Mouse (Mus musculus): ENCODE results near the gene Zfand2b. TPM values are rescaled to one million over a fixed set of nuclear protein-coding genes. Genes with fewer than 3 reads are reported as not detected.

Gene Zfand2b
- polyA plus RNA-seq, 1 experiment from 2014 or later: 43.8 TPM

DNA sequence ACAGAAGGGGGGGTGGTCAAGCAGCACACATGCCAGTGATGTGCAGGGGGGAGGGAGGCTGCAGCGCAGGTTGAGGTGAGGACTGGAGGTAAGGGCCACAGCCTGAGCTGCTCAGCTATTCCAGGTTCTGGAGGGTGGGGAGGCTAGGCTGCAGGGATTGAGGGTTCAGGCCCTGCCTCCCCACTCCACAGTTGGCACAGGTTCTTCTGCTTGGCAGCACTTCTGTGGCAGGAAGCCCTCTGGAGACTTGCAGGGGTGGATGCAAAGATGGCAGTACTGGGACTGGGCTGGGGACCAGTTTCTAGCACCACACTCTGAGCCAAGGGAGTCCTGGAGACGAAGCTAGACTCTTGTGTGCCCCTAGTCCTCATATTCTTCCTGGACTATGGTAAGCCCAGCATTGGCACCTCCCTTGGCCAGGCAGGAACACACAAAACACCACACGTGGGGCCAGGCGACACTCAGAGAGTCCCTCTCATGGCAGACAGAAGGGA is 13.0 kb downstream of the Zfand2b start:
- H3K4me1 ChIP-seq (replicated peaks): peaks cover 34% of the 10 kb centered on the region
- WGBS: 88% methylated on average over 4 of the region's 4 CpGs
- DNase-seq (ENCODE audit: low spot score): no peak
- no peaks in the 10 kb centered on the region for H3K27me3 ChIP-seq (ENCODE audit: insufficient read depth, poor library complexity, severe bottlenecking)
- H3K4me3 ChIP-seq: no peak overlapping the region
- H3K27ac ChIP-seq: no peak overlapping the region
- peaks cover 68% of the 10 kb centered on the region for H3K36me3 ChIP-seq
- no peaks in the 10 kb centered on the region for H3K9me3 ChIP-seq

DNA sequence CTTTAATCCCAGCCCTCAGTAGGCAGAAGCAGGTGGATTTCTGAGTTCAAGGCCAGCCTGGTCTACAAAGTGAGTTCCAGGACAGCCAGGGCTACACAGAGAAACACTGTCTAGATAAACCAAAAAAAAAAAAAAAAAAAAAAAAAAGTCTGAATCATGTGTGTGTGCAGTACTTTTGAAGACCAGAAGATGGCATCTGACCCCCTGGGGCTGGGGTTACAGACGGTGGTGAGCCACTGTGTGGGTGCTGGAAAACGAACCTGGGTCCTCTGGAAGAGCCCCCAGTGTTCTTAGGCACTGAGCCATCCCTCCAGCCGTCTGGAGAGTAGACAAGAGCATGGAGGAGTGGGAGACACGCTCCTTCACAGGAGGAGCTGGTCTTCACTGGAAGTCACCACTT is 13.7 kb downstream of the Zfand2b start:
- Histone ChIP-seq H3K4me1 (replicated peaks) (peaks cover 34% of the 10 kb centered on the region), H3K36me3 (peaks cover 67% of the 10 kb centered on the region), H3K4me3 (no peak overlapping the region), H3K9me3 (no peaks in the 10 kb centered on the region), H3K27ac (no peak overlapping the region), H3K27me3 (ENCODE audit: insufficient read depth, poor library complexity, severe bottlenecking) (no peaks in the 10 kb centered on the region)
- no peak for DNase-seq (ENCODE audit: low spot score)
- 70% methylated on average over 4 of the region's 4 CpGs for WGBS

DNA sequence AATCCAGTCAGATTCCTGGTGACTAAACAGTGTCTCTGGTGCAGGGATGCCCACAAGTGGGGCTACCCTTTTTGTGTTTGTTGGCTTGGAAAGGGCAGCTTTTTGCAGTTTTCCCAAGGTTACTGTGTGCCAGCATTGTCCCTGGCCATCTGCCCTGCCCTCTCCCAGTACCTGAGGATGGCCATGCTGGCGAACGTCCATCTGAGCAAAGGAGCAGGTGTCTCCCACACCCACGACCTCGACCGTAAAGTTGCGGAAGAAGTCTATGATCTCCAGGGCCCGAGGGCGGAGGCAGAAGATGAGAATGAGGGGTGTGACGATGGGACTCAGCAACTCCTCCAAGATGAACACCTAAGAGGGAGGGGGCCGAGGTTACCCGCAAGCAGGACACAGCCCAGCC is 17.0 kb downstream of the Zfand2b start:
- peaks cover 68% of the 10 kb centered on the region for H3K36me3 ChIP-seq
- no peaks in the 10 kb centered on the region for H3K27me3 ChIP-seq (ENCODE audit: insufficient read depth, poor library complexity, severe bottlenecking)
- H3K4me1 ChIP-seq (replicated peaks): peaks cover 11% of the 10 kb centered on the region
- DNase-seq (ENCODE audit: low spot score): no peak
- H3K9me3 ChIP-seq: no peaks in the 10 kb centered on the region
- WGBS: 92% methylated on average over 11 of the region's 11 CpGs
- no peak overlapping the region for H3K27ac ChIP-seq
- no peak overlapping the region for H3K4me3 ChIP-seq

DNA sequence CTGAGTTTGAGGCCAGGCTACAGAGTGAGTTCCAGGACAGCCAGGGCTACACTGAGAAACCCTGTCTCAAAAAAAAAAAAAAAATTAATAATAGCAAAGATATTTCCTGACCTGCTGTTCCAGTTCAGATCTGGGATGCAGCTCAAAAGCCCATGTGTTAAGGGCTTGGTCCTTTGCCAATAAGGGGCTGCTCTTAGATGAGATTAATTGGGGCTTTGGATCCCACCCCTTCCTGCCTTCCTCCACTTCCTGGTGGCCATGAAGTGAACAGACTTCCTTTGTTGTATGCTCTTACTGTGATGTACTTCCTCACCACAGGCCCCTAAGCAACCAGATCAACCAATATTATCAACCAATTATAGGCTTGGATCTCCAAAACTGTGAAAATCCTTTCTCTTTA is 18.7 kb downstream of the Zfand2b start:
- no peak for DNase-seq (ENCODE audit: low spot score)
- no peak overlapping the region for H3K27ac ChIP-seq
- H3K36me3 ChIP-seq: peaks cover 54% of the 10 kb centered on the region

DNA sequence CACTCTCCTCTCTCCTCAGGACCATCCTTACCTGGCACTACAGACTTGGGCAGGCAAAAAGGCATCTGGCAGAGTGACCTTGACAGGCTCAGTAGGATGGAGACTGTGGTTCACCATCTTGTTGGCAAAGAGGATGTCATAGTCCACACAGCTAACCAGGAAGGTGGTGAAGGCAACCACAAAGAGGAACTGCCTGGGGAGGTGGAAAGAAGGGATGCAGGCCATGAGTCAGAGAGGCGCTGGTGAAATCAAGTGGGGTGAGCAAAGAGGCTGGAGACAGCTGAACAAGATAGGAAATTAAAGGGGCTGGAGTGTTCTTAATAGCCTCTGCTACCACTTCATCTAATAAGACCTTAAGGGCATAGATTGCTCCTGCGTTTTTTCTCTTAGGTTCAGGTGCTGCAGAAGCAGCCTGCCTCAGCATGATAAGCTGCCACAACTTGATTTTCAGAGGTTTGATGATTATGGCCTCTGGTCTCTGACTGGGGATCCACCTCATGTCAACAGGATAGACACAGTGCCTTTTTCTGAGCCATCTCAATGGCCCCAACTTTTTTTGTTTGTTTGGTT is 19.6 kb downstream of the Zfand2b start:
- WGBS: 91% methylated on average over 2 of the region's 2 CpGs
- H3K4me3 ChIP-seq: no peak overlapping the region
- no peak for DNase-seq (ENCODE audit: low spot score)

More for the DNA sequence above, 18.7 kb downstream of the Zfand2b start:
- Histone ChIP-seq H3K9me3 (no peaks in the 10 kb centered on the region), H3K27me3 (ENCODE audit: insufficient read depth, poor library complexity, severe bottlenecking) (no peaks in the 10 kb centered on the region), H3K4me3 (no peak overlapping the region), H3K4me1 (replicated peaks) (peaks cover 16% of the 10 kb centered on the region)

DNA sequence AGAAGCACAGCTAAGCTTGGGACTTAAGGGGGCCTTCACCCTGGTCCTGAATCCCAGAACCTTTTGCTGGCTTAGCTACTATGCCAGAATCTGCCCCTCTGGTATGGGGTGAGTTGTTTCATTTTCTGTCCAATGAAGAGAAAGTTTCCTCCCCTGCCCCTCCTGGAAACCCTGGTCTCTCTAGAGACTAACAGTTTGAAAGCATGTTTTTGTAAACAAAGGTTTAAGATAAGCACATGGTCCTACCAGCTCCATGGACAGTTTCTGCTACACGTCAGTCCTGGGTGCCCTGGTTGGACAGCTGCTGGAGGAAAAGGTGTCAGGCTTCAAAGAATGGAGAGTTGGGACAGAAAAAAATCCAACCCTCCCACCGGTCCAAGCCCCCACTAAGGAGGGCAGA is 22.1 kb downstream of the Zfand2b start:
- 72% methylated on average over 2 of the region's 2 CpGs for WGBS

More for the DNA sequence above, 19.6 kb downstream of the Zfand2b start:
- no peaks in the 10 kb centered on the region for H3K9me3 ChIP-seq
- H3K27ac ChIP-seq: no peak overlapping the region
- H3K27me3 ChIP-seq (ENCODE audit: insufficient read depth, poor library complexity, severe bottlenecking): no peaks in the 10 kb centered on the region
- peaks cover 23% of the 10 kb centered on the region for H3K4me1 ChIP-seq (replicated peaks)
- peaks cover 45% of the 10 kb centered on the region for H3K36me3 ChIP-seq

DNA sequence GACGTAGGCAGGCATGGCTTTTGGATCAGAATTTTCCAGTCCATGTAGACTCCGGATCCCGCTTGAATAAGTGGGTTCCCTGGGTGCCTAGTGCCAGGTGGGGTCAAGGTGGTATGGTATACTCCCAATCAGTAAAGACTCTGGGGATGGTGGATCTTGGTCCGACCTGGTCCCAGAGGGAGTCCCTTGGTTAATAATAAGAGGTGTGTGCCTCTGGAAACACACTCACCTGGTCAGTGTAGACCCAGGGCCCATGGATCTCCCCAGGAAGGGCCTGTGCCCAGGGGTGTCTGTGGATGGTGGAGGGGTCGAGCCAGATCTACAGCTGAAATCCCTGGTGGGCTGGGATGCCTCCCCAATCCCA is 22.8 kb downstream of the Zfand2b start:
- H3K4me3 ChIP-seq: peak overlapping the region; percentile 89
- H3K9me3 ChIP-seq: no peaks in the 10 kb centered on the region
- no peaks in the 10 kb centered on the region for H3K27me3 ChIP-seq (ENCODE audit: insufficient read depth, poor library complexity, severe bottlenecking)
- peaks cover 31% of the 10 kb centered on the region for H3K4me1 ChIP-seq (replicated peaks)
- H3K27ac ChIP-seq: peak overlapping the region; percentile 91
- 45% methylated on average over 5 of the region's 5 CpGs for WGBS
- DNase-seq (ENCODE audit: low spot score): no peak
- H3K36me3 ChIP-seq: peaks cover 34% of the 10 kb centered on the region

More for the DNA sequence above, 22.1 kb downstream of the Zfand2b start:
- H3K36me3 ChIP-seq: peaks cover 34% of the 10 kb centered on the region
- DNase-seq (ENCODE audit: low spot score): no peak
- peaks cover 31% of the 10 kb centered on the region for H3K4me1 ChIP-seq (replicated peaks)
- H3K4me3 ChIP-seq: peak overlapping the region; percentile 89; the same call in 1 of the 2 replicates
- H3K27me3 ChIP-seq (ENCODE audit: insufficient read depth, poor library complexity, severe bottlenecking): no peaks in the 10 kb centered on the region
- H3K9me3 ChIP-seq: no peaks in the 10 kb centered on the region
- H3K27ac ChIP-seq: no peak overlapping the region

DNA sequence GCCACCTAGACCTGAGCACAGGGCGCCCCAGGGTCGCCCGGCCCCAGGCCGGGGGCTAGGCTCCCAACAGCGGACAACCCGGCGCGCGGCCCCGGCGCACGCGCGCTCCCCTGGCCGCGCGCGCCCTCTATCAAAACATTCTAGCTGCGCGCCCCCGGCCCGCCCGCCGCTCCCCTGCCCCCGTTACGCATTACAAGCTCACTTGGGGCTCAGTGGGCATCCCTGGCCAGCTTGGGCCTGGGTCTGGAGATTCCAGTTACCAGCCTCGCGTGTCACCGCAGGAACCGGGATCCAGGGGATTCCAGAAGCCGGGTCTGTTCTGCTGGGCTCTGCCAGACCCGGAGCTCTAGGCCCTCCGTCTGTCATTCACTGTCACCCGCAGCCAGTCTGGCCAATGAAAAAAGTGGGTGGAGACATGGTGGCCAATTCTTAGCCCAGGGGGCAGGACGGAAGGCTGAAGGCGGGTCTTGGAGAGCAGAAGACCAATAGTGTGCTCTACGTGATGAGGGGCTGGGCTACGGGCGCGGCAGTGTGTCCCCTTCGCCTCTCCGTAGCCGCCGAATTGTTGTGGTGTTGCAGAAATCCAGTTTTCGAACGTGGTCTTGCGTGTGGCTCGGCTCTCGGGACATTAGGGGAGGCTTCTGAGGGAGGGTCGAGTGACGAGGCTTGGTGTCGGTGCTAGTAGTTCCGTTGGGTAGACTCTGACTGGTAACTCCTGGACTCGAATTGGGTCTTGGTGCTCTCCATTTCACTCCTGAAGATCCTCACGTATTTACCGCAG is 23.4 kb downstream of the Zfand2b start, which contains the start of the genes Ankzf1 and Atg9a:
TSS of gene Ankzf1 (plus strand) at position 530 of the 781 bp plus-strand sequence.
TSS of gene Atg9a (minus strand) at position 575 of the 781 bp plus-strand sequence.
- DNase-seq (ENCODE audit: low spot score): peak; percentile 96

DNA sequence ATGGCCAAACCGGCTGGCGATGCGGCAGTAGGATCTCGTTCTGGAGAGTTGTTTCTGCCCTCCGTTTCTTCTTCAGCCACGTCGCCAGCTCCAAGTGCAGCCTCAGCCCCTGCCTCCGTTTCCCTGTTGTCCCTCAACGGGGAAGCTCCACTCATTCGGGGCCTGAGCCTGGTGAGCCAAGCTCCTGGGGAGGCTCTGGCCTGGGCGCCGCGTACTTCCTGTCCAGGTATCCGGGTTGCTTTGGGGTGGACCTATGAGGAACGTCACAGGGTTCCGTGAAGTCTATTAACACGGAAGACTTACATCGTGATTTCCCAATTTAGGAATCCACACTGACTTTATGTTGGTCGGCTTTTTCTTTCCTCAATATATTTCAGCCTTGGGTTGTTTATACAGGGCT is 24.0 kb downstream of the Zfand2b start:
- DNase-seq (ENCODE audit: low spot score): no peak
- H3K27ac ChIP-seq: peak overlapping the region; percentile 91
- H3K27me3 ChIP-seq (ENCODE audit: insufficient read depth, poor library complexity, severe bottlenecking): no peaks in the 10 kb centered on the region
- WGBS: under 1% methylated on average over 19 of the region's 19 CpGs
- H3K9me3 ChIP-seq: no peaks in the 10 kb centered on the region
- peak overlapping the region; percentile 89 for H3K4me3 ChIP-seq
- H3K36me3 ChIP-seq: peaks cover 34% of the 10 kb centered on the region
- peaks cover 31% of the 10 kb centered on the region for H3K4me1 ChIP-seq (replicated peaks)

More for the DNA sequence above, 23.4 kb downstream of the Zfand2b start, which contains the start of the genes Ankzf1 and Atg9a:
- Histone ChIP-seq H3K36me3 (peaks cover 34% of the 10 kb centered on the region), H3K27ac (peak within 1 kb of the TSS; percentile 91), H3K4me1 (replicated peaks) (peaks cover 31% of the 10 kb centered on the region), H3K9me3 (no peaks in the 10 kb centered on the region), H3K4me3 (peak within 1 kb of the TSS; percentile 89), H3K27me3 (ENCODE audit: insufficient read depth, poor library complexity, severe bottlenecking) (no peaks in the 10 kb centered on the region)
- under 1% methylated on average over 56 of the region's 56 CpGs for WGBS

DNA sequence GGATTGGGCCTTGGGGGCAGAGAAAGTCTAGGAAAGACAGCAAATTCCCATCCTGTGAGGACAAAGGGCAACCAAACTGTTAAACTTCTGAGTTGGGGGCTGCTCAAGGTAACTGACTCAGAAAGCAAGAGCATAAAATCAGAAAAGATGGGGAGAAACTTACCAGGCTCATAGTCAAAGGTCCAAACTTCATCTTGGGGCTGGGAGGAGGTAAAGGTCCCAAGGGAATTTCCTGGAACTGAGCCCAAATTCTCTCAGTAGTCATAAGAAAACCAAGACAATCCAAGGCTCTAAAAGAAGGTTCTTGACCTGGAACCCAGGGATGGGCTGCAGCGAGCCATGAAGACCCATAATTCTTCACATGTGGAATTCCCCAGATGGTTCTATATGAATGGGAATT is 32.8 kb downstream of the Zfand2b start:
- H3K27ac ChIP-seq: no peak overlapping the region
- peaks cover 41% of the 10 kb centered on the region for H3K36me3 ChIP-seq
- no peak overlapping the region for H3K4me3 ChIP-seq
- WGBS: 90% methylated on average over 1 of the region's 1 CpGs
- H3K9me3 ChIP-seq: no peaks in the 10 kb centered on the region
- H3K27me3 ChIP-seq (ENCODE audit: insufficient read depth, poor library complexity, severe bottlenecking): no peaks in the 10 kb centered on the region
- no peaks in the 10 kb centered on the region for H3K4me1 ChIP-seq (replicated peaks)
- no peak for DNase-seq (ENCODE audit: low spot score)

DNA sequence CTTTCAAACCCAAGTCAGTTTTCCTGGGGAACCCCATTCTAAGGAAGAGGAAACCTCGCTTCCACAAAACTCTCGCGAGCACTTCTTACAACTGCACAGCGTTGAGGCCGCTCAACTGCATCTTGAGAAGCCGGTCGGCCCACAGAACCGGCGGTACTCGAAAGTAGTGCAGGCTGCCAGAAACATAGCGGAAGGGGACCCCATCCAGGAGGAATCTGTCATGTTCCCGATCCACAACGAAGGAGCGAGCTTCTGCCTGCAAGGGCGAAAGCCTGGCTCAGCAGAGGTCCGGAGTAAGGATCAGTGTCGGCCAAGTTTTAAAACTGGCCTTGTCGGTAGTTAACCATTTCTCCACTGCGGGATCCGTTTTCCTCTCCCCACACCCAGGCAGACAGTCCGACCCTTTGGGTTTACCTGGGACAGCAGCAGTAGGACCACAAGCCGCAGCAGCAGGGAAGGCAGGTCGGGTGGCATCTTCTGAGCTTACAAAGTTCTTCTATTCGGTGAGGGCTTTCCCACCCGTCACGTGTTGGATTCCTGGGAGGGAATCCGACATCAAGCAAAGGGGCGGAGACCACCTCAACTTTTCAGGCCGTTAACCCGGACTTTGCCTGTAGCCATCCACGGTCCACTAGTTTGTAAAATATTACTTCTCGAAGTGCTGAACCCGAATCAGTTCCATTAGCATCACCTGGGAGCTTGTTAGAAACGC is 40.7 kb downstream of the Zfand2b start:
- peaks cover 25% of the 10 kb centered on the region for H3K36me3 ChIP-seq
- H3K9me3 ChIP-seq: no peaks in the 10 kb centered on the region
- WGBS: 12% methylated on average over 34 of the region's 34 CpGs
- H3K27me3 ChIP-seq (ENCODE audit: insufficient read depth, poor library complexity, severe bottlenecking): peaks cover 7% of the 10 kb centered on the region
- peak overlapping the region; percentile 89 for H3K4me3 ChIP-seq
- H3K27ac ChIP-seq: peak overlapping the region; percentile 69
- peak; percentile 23 for DNase-seq (ENCODE audit: low spot score)
- peaks cover 42% of the 10 kb centered on the region for H3K4me1 ChIP-seq (replicated peaks)

DNA sequence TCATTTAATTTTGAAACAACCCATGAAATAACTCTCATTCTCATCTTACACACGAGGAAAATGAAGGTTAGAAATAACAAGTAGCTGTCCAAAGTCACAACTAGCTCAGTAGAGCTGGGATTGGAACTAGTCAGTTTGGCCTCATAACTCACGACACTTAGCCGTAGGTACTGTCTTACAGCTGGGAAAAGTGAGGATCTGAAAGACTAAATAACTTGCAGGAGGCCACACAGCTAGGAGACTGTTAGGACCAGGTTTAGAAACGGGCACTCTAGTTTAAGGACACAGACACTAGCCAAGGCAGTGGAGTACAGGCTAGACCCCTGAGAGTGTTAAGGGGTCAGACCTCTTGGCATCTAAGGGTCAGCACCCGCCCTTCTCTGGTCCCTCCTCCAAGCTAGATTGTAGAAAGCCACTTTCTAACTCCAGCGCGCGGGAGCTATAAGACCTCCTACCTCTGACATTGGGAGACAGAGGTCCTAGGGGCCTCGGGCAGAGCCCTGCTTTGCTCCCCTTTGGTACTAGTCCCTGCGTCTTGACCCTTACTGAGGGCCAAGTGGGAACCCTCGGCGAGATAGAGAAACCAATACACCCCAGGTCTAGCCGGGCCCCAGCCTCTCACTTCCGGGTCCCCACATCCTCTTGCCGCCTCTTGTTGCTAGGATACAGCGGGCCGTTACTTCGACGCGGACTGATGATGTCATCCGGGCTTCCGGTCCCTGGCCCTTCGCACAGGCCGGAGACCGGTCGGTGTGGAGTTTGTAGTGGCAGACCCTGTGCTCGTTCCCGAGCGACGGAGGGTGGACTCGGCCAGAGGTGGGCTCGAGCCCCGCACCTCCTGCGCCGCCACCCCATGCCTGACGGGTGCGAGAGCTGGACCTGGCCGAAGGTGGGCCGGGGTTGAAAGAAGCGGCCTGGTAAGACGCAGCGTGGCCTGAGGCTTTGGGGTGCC is 42.0 kb downstream of the Zfand2b start, which contains the start of the genes Glb1l and Stk16:
TSS of gene Glb1l (minus strand) at position 678 of the 952 bp plus-strand sequence.
TSS of gene Stk16 (plus strand) at position 703 of the 952 bp plus-strand sequence.
- peak within 1 kb of the TSS; percentile 93 for H3K27ac ChIP-seq
- WGBS: 6% methylated on average over 42 of the region's 42 CpGs
- H3K4me3 ChIP-seq: peak within 1 kb of the TSS; percentile 89
- H3K36me3 ChIP-seq: peaks cover 38% of the 10 kb centered on the region
- H3K4me1 ChIP-seq (replicated peaks): peaks cover 42% of the 10 kb centered on the region
- peaks cover 9% of the 10 kb centered on the region for H3K27me3 ChIP-seq (ENCODE audit: insufficient read depth, poor library complexity, severe bottlenecking)
- peak; percentile 97 for DNase-seq (ENCODE audit: low spot score)
- H3K9me3 ChIP-seq: no peaks in the 10 kb centered on the region
